Mouse (Mus musculus): ENCODE data around the gene Cyb5r2. TPM values are rescaled to one million over a fixed set of nuclear protein-coding genes. Genes with fewer than 3 reads are reported as not detected.

Cyb5r2 gene
- total RNA-seq, 2 experiments from 2014 or later: not detected

- no peak for DNase-seq
Measured at GRCm38 (mm10) chr7:107722536-107722935, 35.3 kb downstream of the Cyb5r2 start.

- no peak for DNase-seq
Measured at GRCm38 (mm10) chr7:107720771-107721170, 37.1 kb downstream of the Cyb5r2 start.

- no peak for DNase-seq
Measured at GRCm38 (mm10) chr7:107714067-107714466, 43.8 kb downstream of the Cyb5r2 start.

GRCm38 (mm10) chr7:107712743-107713142 lies 45.1 kb downstream of the Cyb5r2 start:
- peak; percentile 15 to 17 for DNase-seq

- DNase-seq: peak; percentile 34 to 54
Measured at GRCm38 (mm10) chr7:107708491-107709112, 49.2 kb downstream of the Cyb5r2 start.

- no peak for DNase-seq
Measured at GRCm38 (mm10) chr7:107707650-107708049, 50.2 kb downstream of the Cyb5r2 start.

- no peak for DNase-seq
Measured at GRCm38 (mm10) chr7:107705941-107706340, 51.9 kb downstream of the Cyb5r2 start.

- no peak for DNase-seq
Measured at GRCm38 (mm10) chr7:107702461-107703380, 55.1 kb downstream of the Cyb5r2 start.

GRCm38 (mm10) chr7:107700646-107701045 lies 57.2 kb downstream of the Cyb5r2 start:
- no peak for DNase-seq

GRCm38 (mm10) chr7:107699926-107700325 lies 57.9 kb downstream of the Cyb5r2 start:
- DNase-seq: no peak

Other genes with a start within 250 kb of the Cyb5r2 start
- 10 to 100 TPM; 12.5 to 13.2 TPM for gene Olfml1, start 190.6 kb downstream of the Cyb5r2 start, total RNA-seq (2021)
- 1 to 10 TPM; 6.7 to 6.8 TPM for gene Ppfibp2, start 162.8 kb downstream of the Cyb5r2 start, total RNA-seq (2021)
- not detected for gene 5330417H12Rik, start 132.9 kb downstream of the Cyb5r2 start, total RNA-seq (2021)
- gene Ovch2, start 43.2 kb upstream of the Cyb5r2 start, total RNA-seq (2021): not detected
- gene Olfr467, start 54.2 kb upstream of the Cyb5r2 start, total RNA-seq (2021): not detected
- not detected for gene Olfr469, start 67.5 kb upstream of the Cyb5r2 start, total RNA-seq (2021)
- not detected for gene Olfr470, start 89.5 kb upstream of the Cyb5r2 start, total RNA-seq (2021)
- gene Olfr472, start 139.9 kb upstream of the Cyb5r2 start, total RNA-seq (2021): not detected
- not detected for gene Olfr473, start 172.4 kb upstream of the Cyb5r2 start, total RNA-seq (2021)
- gene Olfr474, start 196.6 kb upstream of the Cyb5r2 start, total RNA-seq (2021): not detected
- not detected for gene Olfr476, start 206.8 kb upstream of the Cyb5r2 start, total RNA-seq (2021)
- gene Olfr477, start 228.7 kb upstream of the Cyb5r2 start, total RNA-seq (2021): not detected